Mouse (Mus musculus): ENCODE measurements at regions not wholly inside any gene's neighbourhood (a gene's known extent, or its start where the extent isn't known, plus 50 kb on each side); places are given as distances from the start of the nearest gene placed in this dataset.
A peak's percentile ranks its signal among the peaks of the same experiment; 100 is the strongest.

DNA sequence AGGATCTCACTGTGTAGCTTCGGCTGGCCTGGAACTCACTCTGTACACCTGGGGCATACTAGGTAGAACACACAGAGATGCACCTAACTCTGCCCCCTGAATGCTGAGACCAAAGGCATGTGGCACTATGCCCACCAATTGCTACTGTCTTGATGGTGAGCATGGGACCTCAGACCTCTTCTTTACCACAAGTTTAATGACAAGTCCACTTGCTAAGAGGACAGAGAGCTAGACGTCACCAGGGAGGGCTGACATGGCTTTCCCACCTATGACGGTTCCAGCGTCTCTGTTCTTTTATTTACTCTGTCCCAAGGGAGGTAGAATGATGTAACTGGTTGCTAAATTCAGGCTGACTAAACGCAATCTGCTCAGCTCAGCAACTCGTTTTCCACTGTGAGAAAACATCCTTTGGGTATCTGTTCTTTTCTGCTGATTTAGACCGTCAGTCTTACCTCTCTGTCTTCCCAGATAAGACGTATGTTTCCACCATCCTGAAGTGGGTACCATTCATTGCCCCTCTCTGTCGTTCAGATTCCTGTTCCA is 88.6 kb upstream of the Adra1d start:
- TF ChIP-seq CTCF (conservative IDR thresholded peaks at IDR 0.05): no peak
- H3K27ac ChIP-seq: peak overlapping the region; percentile 73
- H3K4me3 ChIP-seq: no peak overlapping the region
- peak in 1 of 2 experiments; percentile 34 for DNase-seq (ENCODE audit: low spot score in 2 of 2)

DNA sequence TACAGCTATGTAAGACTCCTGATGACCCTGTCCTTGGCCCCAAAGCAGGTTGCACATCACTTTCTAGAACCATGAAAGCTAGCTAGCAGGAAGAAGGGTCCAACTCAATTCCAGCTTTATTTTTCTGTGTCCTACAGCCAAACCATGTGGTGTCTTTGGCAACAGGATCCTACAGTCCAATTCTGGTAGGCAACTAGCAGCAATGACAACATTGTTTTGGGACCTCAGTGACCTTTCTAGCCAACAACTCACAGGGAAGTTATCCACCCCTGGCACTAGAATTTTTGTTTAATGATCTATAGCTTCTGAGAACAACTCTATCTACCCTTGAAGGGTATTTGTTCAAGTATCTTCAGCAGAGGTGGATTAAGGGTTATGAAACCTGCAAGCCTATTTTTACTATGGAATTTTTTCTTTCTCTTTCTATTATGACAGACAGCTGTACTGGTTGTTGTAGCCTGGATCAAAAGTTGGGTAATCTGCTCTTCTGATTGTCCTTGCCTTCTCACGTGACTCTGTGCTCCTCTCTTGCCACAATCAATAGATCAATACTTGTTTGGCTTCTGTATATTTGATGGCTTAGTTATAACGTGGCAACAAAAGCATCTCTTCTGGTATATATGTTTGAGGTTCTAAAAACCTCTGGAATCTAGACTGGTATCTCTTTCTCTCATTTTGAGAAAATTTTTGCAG is 82.2 kb upstream of the Adra1d start:
- no peak for TF ChIP-seq CTCF (conservative IDR thresholded peaks at IDR 0.05)
- no peak for DNase-seq (ENCODE audit: low spot score in 2 of 2)
- H3K4me3 ChIP-seq: no peak overlapping the region
- peak overlapping the region; percentile 72; the same call in 1 of the 2 replicates for H3K27ac ChIP-seq

DNA sequence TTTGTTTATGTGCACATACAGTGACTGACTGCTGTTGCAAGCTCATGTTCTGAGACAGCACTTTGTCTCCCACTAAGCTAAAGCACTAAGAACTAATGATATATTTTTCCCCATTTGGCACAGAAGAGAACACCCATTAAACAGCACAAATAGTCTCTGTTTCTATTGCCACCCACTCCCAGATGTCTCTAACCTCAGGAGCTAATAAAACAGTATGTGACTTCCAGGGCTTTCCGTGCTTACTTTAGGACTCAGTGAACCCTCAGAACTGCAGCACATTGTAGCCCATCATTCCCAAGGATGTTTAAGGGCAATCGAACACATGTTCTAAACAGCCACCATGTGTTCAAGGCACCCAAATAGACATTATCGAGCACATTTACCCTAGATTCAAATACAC is 80.4 kb upstream of the Adra1d start:
- Histone ChIP-seq H3K4me3 (no peak overlapping the region), H3K27ac (peak overlapping the region; percentile 84)
- TF ChIP-seq CTCF (conservative IDR thresholded peaks at IDR 0.05): no peak
- peak; percentile 52 to 55 for DNase-seq (ENCODE audit: low spot score in 2 of 2)

DNA sequence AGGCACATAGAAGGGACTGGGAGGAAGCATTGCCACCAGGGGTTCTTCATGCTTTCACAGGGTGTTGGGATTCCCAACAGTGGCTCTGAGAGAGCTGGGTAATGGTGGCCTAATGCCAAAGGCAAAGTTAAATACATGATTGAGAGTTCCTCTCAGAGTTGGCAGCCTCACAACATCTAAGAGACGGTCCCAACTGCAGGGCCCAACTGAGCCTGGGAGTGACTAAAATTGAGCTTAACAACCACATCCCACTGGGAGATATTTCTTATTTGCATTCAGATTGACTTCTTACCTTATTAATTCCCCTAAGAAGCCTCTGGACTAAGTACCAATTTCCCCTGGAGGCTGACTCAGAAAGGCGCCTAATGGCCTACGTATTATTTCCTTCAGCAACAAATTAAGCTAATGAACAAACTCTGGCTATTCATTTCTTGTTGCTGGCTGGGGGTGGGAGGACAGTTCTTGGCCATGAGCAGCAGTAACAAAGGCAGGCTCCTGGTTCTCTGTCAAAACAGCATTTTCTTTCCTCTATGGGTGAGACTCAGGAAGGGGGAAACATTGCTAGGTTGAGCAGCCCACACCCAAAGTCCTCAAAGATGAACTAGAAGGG is 77.0 kb upstream of the Adra1d start:
- Histone ChIP-seq H3K4me3 (no peak overlapping the region), H3K27ac (no peak overlapping the region)
- no peak for TF ChIP-seq CTCF (conservative IDR thresholded peaks at IDR 0.05)
- DNase-seq (ENCODE audit: low spot score in 2 of 2): no peak

DNA sequence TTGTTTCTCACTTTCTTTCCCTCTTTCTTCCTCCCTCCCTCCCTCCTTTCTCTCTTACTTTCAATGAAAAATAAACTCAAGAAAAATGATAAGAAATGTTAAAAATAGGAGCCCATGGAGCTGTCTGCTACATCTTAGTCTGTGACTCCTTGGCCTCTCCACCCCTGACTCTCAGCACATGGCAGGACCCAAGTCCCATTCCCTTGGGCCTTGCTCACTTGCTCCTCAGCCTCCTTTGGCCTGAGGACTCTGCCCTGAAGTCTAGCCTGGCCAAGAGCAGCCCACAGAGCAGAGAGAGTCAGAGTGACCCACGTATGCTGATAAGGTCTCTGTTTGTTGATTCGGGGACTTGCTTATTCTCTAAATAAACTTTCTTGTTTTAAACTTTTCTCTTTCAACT is 73.7 kb upstream of the Adra1d start:
- no peak for TF ChIP-seq CTCF (conservative IDR thresholded peaks at IDR 0.05)
- no peak for DNase-seq (ENCODE audit: low spot score in 2 of 2)
- Histone ChIP-seq H3K4me3 (no peak overlapping the region), H3K27ac (no peak overlapping the region)

DNA sequence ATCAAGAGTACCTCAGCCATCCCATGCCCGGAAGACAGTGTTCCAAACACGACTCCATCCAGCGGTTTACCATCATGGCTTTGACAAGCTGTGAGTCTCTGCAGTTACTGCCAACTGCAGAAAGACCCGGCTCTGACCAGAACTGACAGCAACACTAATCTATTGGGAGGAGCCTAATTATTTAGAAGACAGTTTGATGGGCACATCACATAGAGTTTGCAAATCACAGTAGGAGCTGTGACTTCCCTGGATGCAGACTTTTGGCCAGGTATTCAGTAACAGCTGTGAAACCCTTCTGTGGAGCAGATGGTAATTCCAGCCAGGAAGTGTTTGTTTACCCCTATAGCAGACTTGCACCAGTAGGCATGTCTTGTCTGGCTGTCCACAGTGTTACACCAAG is 55.8 kb upstream of the Adra1d start:
- DNase-seq (ENCODE audit: low spot score in 2 of 2): no peak
- no peak for TF ChIP-seq CTCF (conservative IDR thresholded peaks at IDR 0.05)
- Histone ChIP-seq H3K27ac (no peak overlapping the region), H3K4me3 (no peak overlapping the region)

DNA sequence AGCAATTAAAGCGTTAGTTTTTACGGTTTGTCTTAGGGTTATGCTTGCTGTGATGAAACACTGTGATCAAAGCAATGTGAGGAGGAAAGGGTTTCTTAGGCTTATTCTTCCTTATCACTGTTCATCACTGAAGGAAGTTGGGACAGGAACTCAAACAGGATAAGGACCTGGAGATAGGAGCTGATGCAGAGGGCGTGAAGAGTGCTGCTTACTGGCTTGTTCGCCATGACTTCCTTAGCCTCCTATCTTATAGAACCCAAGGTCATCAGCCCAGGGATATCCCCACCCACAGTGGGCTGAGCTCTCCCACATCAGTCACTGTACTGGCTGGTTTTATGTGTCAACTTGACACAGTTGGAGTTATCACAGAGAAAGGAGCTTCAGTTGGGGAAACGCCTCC is 50.4 kb upstream of the Adra1d start:
- no peak for DNase-seq (ENCODE audit: low spot score in 2 of 2)
- TF ChIP-seq CTCF (conservative IDR thresholded peaks at IDR 0.05): no peak
- Histone ChIP-seq H3K27ac (no peak overlapping the region), H3K4me3 (no peak overlapping the region)

All from layer of hippocampus, adult 2 months (tissue).